Mouse (Mus musculus) spleen, adult 2 months (tissue): ENCODE data around the gene Me1.

Experiments
- CTCF ChIP-seq: fragments of 200-500 bp; IDR thresholded peaks from 2 replicates; pipeline ENCODE4 v1.5.1; 2011; ENCODE audit warnings: mild to moderate bottlenecking, inconsistent platforms; ENCODE audit not compliant: insufficient read depth, insufficient read length, insufficient replicate concordance; ENCODE audit errors: extremely low read depth
- POLR2A ChIP-seq: fragments of 200-500 bp; IDR thresholded peaks from 2 replicates; pipeline ENCODE4 v1.6.1; 2011; ENCODE audit warnings: low read depth, low read length, inconsistent platforms

DNA sequence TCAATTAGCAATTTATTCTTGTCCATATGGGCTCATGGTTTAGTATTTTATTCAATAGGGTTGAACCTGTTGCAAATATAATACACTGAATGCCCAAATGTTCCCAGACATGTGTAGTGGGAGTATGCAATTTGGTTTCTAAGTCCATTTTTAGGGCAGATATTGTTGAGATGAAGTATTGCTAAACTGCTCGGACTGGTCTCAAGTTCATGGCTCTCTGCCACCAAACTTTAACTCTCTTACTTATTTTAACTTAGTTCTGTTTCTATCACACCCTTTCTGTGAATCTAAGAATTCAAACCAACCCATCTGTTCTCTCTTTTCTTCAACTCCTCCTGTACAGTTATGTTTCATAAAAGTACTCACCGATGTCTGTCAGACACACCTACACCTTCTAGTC is 35.4 kb downstream of the Me1 start:
- TF ChIP-seq POLR2A = no peak
- TF ChIP-seq CTCF = no peak
